Mouse (Mus musculus) heart, adult 2 months (tissue): ENCODE measurements around the gene Pdss2.

Source experiments
- CTCF ChIP-seq: fragments of 200-600 bp; IDR thresholded peaks from 2 replicates; pipeline ENCODE4 v1.8.1; 2022; ENCODE audit warnings: antibody characterized with exemption, mild to moderate bottlenecking, moderate library complexity
- POLR2A ChIP-seq: fragments of 200-500 bp; IDR thresholded peaks from 2 replicates; pipeline ENCODE4 v1.6.1; 2011; ENCODE audit warnings: mild to moderate bottlenecking, low read depth, low read length, control low read depth; ENCODE audit not compliant: insufficient read depth

GRCm38 (mm10) chr10:43420660-43421413 is 199.6 kb downstream of the Pdss2 start:
- TF ChIP-seq POLR2A, result no peak
- TF ChIP-seq CTCF, result no peak
